Mouse (Mus musculus) Muller cell, postnatal 12 days (primary cell): ENCODE data around the gene Slc33a1.

Source experiments
- DNase-seq: peaks from one replicate; pipeline ENCODE4 v3.0.0-alpha.2; 2015; ENCODE audit errors: inconsistent ontology term

The Slc33a1 gene

GRCm38 (mm10) chr3:63897177-63897576, 67.4 kb downstream of the Slc33a1 start:
- DNase-seq = no peak

GRCm38 (mm10) chr3:63896303-63896702, 68.3 kb downstream of the Slc33a1 start:
- DNase-seq = no peak

- DNase-seq = no peak
Observed at GRCm38 (mm10) chr3:63895786-63896185, 68.8 kb downstream of the Slc33a1 start.

GRCm38 (mm10) chr3:63893677-63894076, 70.9 kb downstream of the Slc33a1 start:
- no peak for DNase-seq

GRCm38 (mm10) chr3:63892154-63892553, 72.4 kb downstream of the Slc33a1 start:
- no peak for DNase-seq
